Mouse (Mus musculus): ENCODE measurements around the gene Cadm1.

Gene Cadm1

DNA sequence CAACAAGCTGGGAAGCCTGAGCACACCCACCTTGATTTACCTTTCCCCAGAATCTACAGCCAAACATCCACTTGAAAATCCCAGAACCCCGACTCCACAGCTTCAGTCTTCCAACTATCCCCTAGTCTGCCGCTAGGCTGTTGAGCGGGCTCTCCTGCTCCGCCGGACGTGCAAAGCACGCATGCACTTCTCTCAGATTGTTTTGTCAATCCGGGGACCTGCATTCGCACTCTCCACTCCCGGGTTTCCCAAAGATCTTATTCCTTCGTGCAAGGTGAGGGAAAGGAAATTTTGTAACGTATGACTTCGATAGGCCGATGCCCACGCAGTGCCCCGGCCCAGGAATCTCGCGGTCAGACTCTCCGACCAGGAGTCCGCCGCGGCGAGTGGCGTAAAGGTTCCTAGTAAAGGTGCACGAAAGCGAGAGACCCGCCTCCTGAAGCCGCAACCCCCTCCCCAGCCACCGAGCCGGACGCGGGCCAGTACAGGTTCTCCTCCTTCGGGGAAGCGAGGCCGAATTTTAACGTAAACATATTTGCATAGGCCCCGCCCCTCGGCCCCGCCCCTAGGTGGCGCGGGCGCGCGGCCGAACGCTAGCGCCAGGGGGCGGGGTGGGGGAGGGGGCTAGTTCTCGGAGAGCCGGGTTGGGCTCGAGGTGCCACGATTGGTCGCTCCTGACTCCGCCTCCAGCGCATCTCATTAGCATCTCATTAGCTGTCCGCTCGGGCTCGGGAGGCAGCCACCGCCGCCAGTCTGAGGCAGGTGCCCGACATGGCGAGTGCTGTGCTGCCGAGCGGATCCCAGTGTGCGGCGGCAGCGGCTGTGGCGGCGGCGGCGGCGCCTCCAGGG, at the start of gene Cadm1:
Cadm1 (plus strand) TSS at position 572 of the 849 bp plus-strand sequence.
- peak; percentile 80 for DNase-seq (ENCODE audit: low read depth)

GRCm38 (mm10) chr9:47484506-47484905, 45.5 kb upstream of the Cadm1 start:
- DNase-seq (ENCODE audit: low read depth), result no peak

DNA sequence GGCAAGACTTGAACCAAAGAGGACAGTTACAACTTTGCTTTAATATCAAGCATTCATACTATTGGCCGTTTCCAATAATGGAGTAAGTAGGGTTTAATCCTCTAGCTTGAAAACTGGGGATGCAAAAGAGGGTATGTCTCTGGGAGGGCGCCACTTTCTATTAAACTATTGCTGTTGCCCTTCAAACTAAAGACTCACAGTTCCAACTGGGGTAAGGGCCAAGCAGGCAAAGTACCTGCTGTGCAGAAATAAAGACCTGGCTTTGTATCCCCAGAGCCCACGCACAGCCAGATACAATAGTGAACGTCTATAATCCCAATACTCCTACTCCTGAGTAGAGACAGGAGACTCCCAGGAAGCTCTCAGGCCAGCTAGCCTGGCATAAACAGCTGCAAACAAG, 44.8 kb upstream of the Cadm1 start:
- DNase-seq (ENCODE audit: low read depth), result no peak

DNA sequence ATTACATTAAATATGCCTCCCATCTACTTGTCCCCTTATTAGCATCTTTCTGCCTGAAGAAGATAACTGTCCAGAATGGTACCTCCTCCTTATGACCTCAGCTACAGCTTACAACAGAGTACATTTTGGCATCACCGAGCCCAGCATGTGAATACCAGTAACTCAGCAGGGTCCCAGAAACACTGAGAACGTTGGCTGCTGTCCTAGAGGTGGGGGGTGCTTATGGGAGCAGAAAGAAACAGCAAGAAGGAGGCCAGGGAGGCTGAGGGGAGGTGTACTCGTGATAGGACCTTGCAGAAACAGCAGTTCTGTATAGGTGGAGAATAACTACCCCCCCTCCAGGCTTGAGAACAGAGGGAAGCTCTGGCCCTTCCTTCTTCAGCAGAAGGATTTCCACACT, 30.2 kb upstream of the Cadm1 start:
- DNase-seq (ENCODE audit: low read depth), result no peak

DNA sequence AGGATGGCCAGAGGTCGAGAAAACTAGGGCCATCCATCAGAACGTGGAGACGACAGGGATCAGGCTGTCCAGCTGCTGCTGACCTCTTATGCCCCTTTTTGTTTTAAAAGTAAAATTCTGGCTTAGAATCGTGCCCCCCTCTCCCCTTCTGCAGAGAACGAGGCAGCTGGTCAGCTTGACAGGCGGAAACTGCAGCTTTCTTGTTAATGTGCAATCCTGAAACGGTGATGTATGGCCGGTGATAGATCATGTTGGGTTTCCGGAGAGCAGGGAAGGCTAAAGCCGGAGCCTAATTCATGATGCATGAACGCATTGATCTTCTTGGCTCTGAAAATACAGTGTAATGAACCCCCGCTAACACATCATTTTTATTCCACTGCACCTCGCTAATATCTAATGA, 24.0 kb upstream of the Cadm1 start:
- no peak for DNase-seq (ENCODE audit: low read depth)

DNA sequence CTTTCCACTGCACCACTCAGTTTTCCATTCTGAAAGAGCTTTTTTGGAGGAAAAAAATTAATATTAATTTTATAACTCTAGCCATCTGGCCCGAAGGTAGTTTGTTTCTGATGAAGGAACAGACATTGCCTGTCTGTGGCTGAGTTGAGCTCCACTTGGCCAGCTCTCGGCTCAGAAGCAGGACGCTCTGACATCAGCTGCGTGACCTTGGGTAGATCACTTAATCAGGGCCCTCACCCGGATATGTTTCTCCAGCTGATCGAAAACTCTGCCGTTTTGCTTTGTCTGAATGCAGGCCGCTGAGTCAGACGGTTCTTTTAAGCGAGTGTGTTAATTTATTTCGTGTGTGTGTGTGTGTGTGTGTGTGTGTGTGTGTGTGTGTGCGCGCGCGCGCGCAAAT, 23.1 kb upstream of the Cadm1 start:
- DNase-seq (ENCODE audit: low read depth), result no peak

DNA sequence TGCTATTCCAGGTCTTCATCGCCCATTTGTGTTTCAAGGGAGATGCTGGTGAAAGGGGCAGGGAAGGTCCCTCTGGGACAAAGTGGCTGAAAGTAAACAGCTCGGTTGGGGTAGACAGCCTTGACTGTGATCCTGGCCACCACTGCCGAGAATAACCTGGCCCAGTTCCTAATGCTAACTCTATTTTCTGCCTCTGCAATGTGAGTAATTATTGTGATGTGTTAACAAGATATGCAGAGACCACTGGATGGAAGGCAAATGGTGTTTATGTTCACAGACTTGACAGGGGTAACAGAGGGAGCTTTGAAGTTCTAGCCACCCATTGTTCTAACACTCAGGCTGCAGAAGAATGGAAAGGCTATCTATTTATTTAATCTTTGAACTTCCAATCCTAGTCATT, 21.9 kb upstream of the Cadm1 start:
- DNase-seq (ENCODE audit: low read depth), result no peak

DNA sequence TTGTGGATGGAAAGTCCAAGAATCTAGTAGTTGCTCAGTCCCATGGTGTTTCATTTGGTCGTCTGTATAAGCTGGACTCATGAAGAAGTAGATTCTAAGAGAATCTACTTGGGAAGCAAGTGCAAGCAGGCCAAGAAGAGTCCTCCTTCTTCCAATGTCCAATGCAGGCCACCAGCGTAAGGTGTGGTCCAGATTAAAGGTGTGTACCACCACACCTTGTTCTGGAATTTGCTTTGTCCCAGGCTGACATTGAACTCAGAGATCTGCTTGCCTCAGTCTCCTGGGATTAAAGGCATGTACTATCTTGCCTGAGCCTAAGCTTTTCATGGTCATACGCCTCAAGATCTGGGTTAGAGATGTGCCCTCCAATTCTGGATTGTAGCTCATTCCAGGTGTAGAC, 17.5 kb upstream of the Cadm1 start:
- DNase-seq (ENCODE audit: low read depth), result no peak

DNA sequence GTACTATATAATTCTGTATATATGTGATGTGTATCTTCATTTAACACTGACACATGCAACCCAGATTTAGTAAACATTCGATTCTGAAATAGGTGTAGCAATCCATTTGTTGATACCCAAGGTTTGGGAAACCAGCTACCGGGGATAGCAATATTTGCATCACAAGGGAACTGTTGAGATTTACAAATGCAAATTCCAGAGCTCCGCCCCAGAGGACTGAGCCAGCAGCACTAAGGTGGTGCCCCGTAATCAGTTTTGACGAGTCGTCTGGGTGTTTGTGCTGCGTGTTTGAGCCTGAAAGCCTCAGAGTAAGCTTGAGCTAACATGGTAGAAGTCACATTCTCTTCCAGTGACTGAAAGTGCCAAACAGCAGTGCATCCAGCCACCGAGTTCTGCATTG, 15.7 kb upstream of the Cadm1 start:
- no peak for DNase-seq (ENCODE audit: low read depth)

GRCm38 (mm10) chr9:47516238-47516637, 13.7 kb upstream of the Cadm1 start:
- DNase-seq (ENCODE audit: low read depth), result no peak

DNA sequence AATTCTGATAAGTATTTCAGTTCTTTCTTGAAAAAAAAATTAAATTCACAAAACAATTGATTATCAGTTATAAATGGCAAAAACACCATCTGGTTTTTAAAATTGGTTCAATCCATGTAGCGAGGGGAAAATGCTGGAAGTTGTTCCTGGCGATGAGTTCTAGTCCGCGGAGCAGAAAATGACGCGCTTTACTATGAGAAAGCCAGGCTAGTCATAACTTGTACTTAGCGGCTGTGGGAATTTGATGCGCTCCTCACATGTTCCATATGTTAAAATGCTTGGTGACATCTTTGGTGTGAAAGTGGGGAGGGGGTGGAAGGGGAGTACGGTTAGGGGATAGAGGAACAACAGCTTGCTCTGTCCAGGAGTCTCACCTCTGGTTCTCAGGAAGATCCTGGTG, 2.7 kb upstream of the Cadm1 start:
- no peak for DNase-seq (ENCODE audit: low read depth)

GRCm38 (mm10) chr9:47527741-47528140, 2.2 kb upstream of the Cadm1 start:
- DNase-seq (ENCODE audit: low read depth), result no peak

- no peak for DNase-seq (ENCODE audit: low read depth)
Measured at GRCm38 (mm10) chr9:47529182-47529581, 791 bp upstream of the Cadm1 start.

GRCm38 (mm10) chr9:47530544-47530921, 560 bp downstream of the Cadm1 start:
- DNase-seq (ENCODE audit: low read depth), result no peak

- DNase-seq (ENCODE audit: low read depth), result no peak
Measured at GRCm38 (mm10) chr9:47530922-47531850, 1.2 kb downstream of the Cadm1 start.

DNA sequence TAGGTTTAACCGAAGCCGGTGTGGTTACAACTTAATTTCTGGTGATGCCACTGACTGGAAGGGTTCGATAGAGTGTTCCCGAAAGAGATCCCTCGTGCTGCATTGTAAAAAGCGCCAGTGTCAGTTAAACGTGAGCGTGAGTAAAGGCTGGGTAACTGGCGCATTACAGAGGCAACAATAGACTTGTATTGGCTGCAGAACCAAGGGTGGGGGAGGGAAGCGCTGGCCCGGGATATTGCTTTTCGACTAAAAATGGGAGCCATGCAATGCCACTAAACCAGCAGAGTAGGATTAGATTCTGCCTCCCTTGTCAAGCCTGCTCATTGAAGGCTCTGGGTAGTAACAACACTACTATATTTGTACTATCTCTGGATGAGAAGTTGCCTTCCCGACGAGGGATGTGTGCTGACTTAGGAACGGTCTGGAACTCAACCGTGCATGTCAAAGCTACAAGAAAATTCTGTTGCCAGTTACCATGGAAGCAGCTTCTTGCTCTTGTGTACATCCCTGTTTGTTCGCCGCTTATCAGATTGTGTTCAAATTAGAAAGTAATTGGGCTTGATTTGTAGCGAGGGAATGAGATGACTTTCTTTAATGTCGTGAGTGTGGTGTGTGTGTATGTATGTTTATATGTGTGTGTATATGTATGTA, 2.4 kb downstream of the Cadm1 start:
- DNase-seq (ENCODE audit: low read depth), result no peak

- no peak for DNase-seq (ENCODE audit: low read depth)
Measured at GRCm38 (mm10) chr9:47533461-47533860, 3.5 kb downstream of the Cadm1 start.

DNA sequence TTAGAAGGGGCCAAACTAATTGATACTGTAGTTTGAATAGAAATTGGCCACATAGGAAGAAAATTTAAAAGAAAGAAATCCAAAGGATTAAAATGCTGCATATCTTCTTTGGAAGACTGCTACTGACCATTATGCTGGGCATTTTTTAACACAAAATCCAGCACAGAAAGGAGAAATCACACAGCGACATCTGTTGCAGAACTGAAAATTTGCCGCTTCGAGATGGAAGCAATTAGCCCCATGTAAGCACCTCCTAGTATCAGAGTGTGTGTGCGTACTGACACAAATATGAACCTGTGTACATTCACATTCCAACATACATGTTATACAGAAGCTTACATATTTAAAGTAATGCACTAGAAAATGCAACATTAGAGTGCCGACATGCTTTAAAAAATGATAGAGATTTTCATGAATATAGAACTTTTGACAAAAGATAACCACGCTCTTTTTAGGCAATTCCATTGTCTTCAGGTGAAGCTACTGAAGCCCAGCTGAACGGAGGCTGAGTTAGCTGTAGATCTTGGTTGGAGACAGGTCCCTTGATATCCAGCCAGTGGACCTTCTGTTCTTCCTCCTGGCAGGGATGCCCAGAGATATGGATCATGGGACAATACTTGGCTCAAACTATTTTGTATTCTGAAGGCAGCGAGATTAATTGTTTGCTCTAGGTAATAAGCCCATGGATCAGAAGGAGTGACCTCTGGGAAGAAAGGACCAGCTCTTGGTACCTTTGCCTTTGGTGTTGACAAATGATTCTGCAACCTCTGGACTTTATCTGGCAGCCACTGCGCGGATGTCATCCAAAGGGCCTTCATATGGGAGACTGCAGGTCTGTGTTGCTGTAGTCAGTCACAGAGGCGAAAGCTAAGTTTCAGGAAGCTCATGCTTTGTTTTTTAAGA, 4.9 kb downstream of the Cadm1 start:
- DNase-seq (ENCODE audit: low read depth), result no peak

- DNase-seq (ENCODE audit: low read depth), result no peak
Measured at GRCm38 (mm10) chr9:47545245-47545644, 15.3 kb downstream of the Cadm1 start.

- DNase-seq (ENCODE audit: low read depth), result no peak
Measured at GRCm38 (mm10) chr9:47545667-47546066, 15.7 kb downstream of the Cadm1 start.

GRCm38 (mm10) chr9:47548402-47548801, 18.4 kb downstream of the Cadm1 start:
- DNase-seq (ENCODE audit: low read depth), result no peak

DNA sequence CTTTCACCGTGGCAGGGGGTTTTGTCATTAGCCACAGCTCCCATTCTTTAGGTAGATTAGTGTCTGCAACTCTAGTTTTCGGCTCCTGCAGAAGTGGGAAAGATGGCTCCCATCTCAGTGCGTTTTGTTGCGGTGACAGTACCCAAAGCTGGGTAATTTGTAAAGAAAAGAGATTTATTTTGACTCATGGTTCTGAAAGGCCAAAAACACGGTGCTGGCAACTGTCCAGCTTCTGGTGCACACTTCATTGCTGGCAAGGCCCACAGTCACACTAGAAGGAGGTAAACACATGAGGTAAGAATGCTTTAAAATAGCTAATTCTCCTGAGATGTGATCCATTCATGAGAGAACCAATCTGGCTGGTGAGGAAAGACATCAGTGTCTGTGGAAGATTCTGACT, 18.9 kb downstream of the Cadm1 start:
- no peak for DNase-seq (ENCODE audit: low read depth)
